Mouse (Mus musculus): ENCODE measurements at regions not wholly inside any gene's neighbourhood (a gene's known extent, or its start where the extent isn't known, plus 50 kb on each side); places are given as distances from the start of the nearest gene placed in this dataset.
A peak's percentile ranks its signal among the peaks of the same experiment; 100 is the strongest.

GRCm38 (mm10) chr10:96847433-96848165 lies 230.8 kb downstream of the Btg1 start:
- no peak for DNase-seq (ENCODE audit: low spot score in 2 of 2)

- DNase-seq (ENCODE audit: low spot score in 2 of 2) = no peak
These were observed 231.7 kb downstream of the Btg1 start for GRCm38 (mm10) chr10:96848496-96848895.

- no peak for DNase-seq (ENCODE audit: low spot score in 2 of 2)
These were observed 243.6 kb downstream of the Btg1 start for GRCm38 (mm10) chr10:96860366-96860765.

- no peak for DNase-seq (ENCODE audit: low spot score in 2 of 2)
These were observed 246.4 kb downstream of the Btg1 start for GRCm38 (mm10) chr10:96863230-96863629.

- DNase-seq (ENCODE audit: low spot score in 2 of 2) = no peak
These were observed 249.7 kb downstream of the Btg1 start for GRCm38 (mm10) chr10:96866468-96866867.

GRCm38 (mm10) chr10:96871559-96872160 lies 254.9 kb downstream of the Btg1 start:
- DNase-seq (ENCODE audit: low spot score in 2 of 2) = no peak

- no peak for DNase-seq (ENCODE audit: low spot score in 2 of 2)
These were observed 257.8 kb downstream of the Btg1 start for GRCm38 (mm10) chr10:96874646-96875045.

- no peak for DNase-seq (ENCODE audit: low spot score in 2 of 2)
These were observed 258.9 kb downstream of the Btg1 start for GRCm38 (mm10) chr10:96875676-96876075.

GRCm38 (mm10) chr10:96879425-96879824 lies 262.6 kb downstream of the Btg1 start:
- DNase-seq (ENCODE audit: low spot score in 2 of 2) = no peak

- no peak for DNase-seq (ENCODE audit: low spot score in 2 of 2)
These were observed 264.0 kb downstream of the Btg1 start for GRCm38 (mm10) chr10:96880771-96881170.

- DNase-seq (ENCODE audit: low spot score in 2 of 2) = no peak
These were observed 264.4 kb downstream of the Btg1 start for GRCm38 (mm10) chr10:96881212-96881611.

- no peak for DNase-seq (ENCODE audit: low spot score in 2 of 2)
These were observed 264.9 kb downstream of the Btg1 start for GRCm38 (mm10) chr10:96881660-96882059.

- no peak for DNase-seq (ENCODE audit: low spot score in 2 of 2)
These were observed 284.3 kb downstream of the Btg1 start for GRCm38 (mm10) chr10:96901150-96901549.

GRCm38 (mm10) chr10:96905098-96905809 lies 288.4 kb downstream of the Btg1 start:
- no peak for DNase-seq (ENCODE audit: low spot score in 2 of 2)

- no peak for DNase-seq (ENCODE audit: low spot score in 2 of 2)
These were observed 293.0 kb downstream of the Btg1 start for GRCm38 (mm10) chr10:96909661-96910315.

GRCm38 (mm10) chr10:96921181-96921580 lies 304.4 kb downstream of the Btg1 start:
- DNase-seq (ENCODE audit: low spot score in 2 of 2) = no peak

- no peak for DNase-seq (ENCODE audit: low spot score in 2 of 2)
These were observed 307.5 kb downstream of the Btg1 start for GRCm38 (mm10) chr10:96924266-96924672.

- DNase-seq (ENCODE audit: low spot score in 2 of 2) = no peak
These were observed 307.9 kb downstream of the Btg1 start for GRCm38 (mm10) chr10:96924722-96925121.

GRCm38 (mm10) chr10:96925771-96926170 lies 309.0 kb downstream of the Btg1 start:
- no peak for DNase-seq (ENCODE audit: low spot score in 2 of 2)

- peak; percentile 49 to 58 for DNase-seq (ENCODE audit: low spot score in 2 of 2)
These were observed 317.9 kb downstream of the Btg1 start for GRCm38 (mm10) chr10:96934661-96935060.

GRCm38 (mm10) chr10:96940887-96941518 lies 324.2 kb downstream of the Btg1 start:
- DNase-seq (ENCODE audit: low spot score in 2 of 2) = no peak

Data from layer of hippocampus, postnatal 10 days (tissue).